Mouse (Mus musculus) layer of hippocampus, adult 18-20 months (tissue): ENCODE data around the gene Speg. TPM values are rescaled to one million over a fixed set of nuclear protein-coding genes. Genes with fewer than 3 reads are reported as not detected.

ENCODE experiments used
- DNase-seq, 2 experiments: peaks; one replicate each; pipeline ENCODE4 v3.0.0; 2022; ENCODE audit warnings: low spot score in 2 of 2
- long read RNA-seq: library from polyadenylated mRNA; stranded (forward); transcript quantifications from one replicate; pipeline ENCODE4 v2.0.0, GENCODE M21; 2021
- total RNA-seq, 2 experiments: library from RNA; stranded (reverse); gene quantifications; 2 replicates each; pipeline ENCODE4 v1.2.3; 2021

Gene Speg
- total RNA-seq = 100 to 1,000 TPM; 168 to 178 TPM
- long read RNA-seq, transcript Speg-204 (5 exons, 833 nt) = major isoform, 5 of 112 reads
- long read RNA-seq, partial matches to known transcripts = 46 of 112 reads
- long read RNA-seq, other reads (novel, unspliced or antisense) = 60 of 112 reads

DNA sequence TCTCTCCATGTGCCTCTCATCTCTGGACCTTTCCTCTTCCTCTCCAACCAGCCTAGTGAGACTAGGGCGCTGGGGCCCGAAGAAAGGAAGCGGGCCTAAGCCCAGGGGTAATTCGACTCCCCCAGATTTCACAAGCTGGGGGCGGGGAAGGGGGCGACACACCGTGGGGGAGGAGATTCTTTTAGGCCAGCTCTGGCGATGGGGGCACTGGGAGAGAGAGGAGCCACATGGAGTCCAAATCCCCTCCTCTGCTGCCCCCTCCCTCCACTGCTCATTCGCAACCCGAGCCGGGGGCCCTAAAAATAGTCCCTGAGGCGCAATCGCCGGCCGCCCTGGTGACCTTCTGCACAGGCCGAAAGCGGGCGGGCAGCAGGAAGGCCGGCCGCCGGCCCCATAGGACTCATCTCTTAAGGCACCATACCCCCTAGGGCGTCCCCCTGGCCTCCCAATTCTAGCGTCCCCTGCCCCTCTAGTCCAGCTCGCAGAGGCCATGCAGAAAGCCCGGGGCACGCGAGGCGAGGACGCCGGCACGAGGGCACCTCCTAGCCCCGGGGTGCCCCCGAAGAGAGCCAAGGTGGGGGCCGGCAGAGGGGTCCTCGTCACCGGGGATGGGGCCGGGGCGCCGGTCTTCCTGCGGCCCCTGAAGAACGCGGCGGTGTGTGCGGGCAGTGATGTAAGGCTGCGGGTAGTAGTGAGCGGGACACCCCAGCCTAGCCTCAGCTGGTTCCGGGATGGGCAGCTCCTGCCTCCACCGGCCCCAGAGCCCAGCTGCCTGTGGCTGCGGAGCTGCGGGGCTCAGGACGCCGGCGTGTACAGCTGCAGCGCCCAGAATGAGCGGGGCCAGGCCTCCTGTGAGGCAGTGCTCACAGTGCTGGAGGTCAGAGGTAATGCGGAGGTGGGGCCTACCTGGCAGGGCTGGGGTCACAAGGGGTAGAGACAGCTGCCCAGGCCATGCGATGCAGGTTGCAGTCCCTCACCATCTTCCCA is at the start of gene Speg:
Speg (plus strand) TSS at position 348 of the 987 bp plus-strand sequence.
- no peak for DNase-seq

DNA sequence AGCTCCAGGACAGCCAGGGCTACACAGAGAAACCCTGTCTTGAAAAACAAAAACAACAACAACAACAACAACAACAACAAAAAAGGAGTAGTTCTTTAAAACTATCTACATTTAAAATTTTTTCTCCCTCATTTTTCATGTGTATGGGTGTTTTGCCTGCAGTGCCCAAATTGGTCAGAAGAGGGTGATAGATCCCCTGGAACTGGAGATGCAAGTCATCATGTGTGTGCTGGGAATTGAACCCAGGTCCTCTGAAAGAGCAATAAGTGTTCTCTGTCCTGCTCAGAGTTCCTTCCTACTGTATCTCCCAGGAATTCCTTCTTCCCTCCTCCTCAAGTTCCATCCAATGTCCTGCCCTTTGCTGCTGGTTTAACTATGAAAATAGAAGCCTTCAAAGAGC is 47.6 kb upstream of the Speg start:
- DNase-seq = no peak

DNA sequence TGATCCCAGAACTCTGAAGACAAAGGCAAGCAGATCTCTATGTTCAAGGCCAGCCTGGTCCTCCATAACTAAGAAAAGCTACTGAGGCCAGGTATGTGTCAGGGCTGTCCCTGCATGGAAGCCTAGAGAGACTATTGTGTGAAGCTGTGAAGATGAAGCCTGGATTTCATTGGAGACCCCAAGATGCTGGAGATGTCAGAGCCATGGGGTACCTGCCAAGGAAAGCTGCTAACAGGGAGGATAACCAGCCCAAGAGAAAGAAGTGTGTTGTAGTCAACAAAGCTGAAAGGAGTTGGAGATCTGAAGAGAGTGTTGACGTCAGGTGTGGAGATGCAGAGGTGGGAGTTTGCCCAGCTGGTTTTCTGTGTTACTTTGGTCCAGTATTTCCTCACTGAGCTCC is 43.8 kb upstream of the Speg start:
- no peak for DNase-seq

DNA sequence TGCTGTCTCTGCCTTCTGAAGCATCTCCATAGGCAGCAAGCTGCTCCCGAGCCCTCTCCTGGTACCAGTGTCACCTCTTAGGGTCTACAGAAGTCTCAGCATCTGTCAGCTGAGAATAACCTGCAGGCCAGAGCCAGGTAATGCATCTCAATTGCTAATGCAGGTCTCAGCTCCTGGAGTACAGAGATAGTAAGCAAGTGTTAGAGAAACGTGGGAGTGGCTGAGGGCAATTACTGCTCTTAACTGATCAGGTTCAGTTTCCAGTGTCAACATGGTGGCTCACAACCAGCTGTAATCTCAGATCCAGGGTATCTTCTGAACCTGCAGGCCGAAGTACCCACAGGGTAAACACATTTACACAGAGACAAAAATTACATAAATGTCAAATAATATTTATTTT is 38.6 kb upstream of the Speg start:
- no peak for DNase-seq

GRCm38 (mm10) chr1:75337097-75337496 is 38.0 kb upstream of the Speg start:
- DNase-seq = no peak

DNA sequence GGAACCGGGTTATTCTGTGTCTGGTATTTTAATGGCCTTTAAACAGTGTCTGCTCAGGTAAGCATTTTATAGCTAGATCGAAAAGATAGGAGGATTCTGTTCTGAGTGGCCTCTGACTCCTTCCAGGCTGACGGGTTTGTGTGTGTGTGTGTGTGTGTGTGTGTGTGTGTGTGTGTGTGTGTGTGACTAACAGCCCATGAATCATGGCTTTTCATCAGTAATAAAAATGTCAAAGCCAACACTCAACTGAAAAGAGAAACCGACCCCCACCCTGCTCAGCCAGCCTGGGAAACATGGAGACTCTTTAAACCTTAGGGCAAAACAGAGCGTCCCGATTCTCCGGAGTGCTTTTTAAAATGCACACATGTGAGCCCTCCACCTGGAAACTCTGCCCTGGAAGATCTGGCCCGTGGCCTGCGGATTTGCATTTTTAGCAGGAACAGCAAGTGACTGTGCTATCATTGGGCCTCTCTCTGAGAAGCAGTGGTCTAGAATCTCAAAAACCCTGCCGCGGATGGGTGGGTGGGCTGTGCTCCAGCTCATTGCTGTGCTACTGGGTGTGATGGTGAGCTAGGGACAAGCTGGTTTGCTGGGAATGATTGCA is 36.9 kb upstream of the Speg start:
- DNase-seq = no peak

GRCm38 (mm10) chr1:75339337-75339736 is 35.8 kb upstream of the Speg start:
- DNase-seq = peak in 1 of 2 experiments; percentile 70

GRCm38 (mm10) chr1:75340519-75340918 is 34.6 kb upstream of the Speg start:
- DNase-seq = no peak

GRCm38 (mm10) chr1:75342874-75343416 is 32.2 kb upstream of the Speg start:
- DNase-seq = peak; percentile 53 to 90

- DNase-seq = no peak
Observed at GRCm38 (mm10) chr1:75344291-75345035, 30.6 kb upstream of the Speg start.

GRCm38 (mm10) chr1:75345036-75345935 is 29.8 kb upstream of the Speg start:
- DNase-seq = no peak

GRCm38 (mm10) chr1:75347279-75347678 is 27.8 kb upstream of the Speg start:
- no peak for DNase-seq

DNA sequence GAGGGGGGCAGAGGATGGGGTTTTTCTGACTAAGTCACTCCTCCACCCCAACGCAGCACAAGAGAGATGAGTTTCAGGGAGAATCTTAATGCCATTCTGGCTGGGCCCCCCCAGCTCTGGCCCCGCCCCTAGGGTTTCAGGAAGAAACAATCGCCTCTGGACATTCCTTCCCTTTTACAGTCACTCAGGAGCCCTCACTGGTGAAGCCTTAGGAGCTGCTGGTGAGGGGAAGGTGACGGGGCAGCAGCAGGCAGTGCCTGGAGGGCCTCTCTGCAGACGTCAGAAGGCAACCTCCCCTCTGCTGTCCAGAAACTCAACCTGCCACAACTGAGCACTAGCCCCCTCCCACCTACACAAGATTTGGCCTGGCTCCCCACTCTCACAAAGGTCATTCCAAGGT is 25.8 kb upstream of the Speg start:
- DNase-seq = no peak

- DNase-seq = peak in 1 of 2 experiments; percentile 24
Observed at GRCm38 (mm10) chr1:75357261-75357660, 17.8 kb upstream of the Speg start.

GRCm38 (mm10) chr1:75358009-75358408 is 17.1 kb upstream of the Speg start:
- peak in 1 of 2 experiments; percentile 28 for DNase-seq

DNA sequence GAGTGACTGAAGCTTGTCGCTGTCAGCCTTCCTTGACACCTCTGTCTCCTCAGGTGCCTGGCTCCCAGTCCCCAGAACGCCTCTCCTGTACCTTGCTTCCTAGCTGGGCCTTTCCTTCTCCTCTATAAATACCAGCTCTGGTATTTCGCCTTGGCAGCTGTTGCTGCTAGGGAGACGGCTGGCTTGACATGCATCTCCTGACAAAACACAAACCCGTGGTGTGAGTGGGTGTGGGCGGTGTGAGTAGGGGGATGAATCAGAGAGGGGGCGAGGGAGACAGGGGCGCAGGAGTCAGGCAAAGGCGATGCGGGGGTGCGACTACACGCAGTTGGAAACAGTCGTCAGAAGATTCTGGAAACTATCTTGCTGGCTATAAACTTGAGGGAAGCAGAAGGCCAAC is 15.8 kb upstream of the Speg start:
- DNase-seq = peak in 1 of 2 experiments; percentile 27

GRCm38 (mm10) chr1:75360112-75361031 is 14.7 kb upstream of the Speg start, which contains the start of gene Des:
Gene Des (plus strand): TSS chr1:75360329.
- DNase-seq = no peak

- no peak for DNase-seq
Observed at GRCm38 (mm10) chr1:75361123-75361522, 14.0 kb upstream of the Speg start.

- no peak for DNase-seq
Observed at GRCm38 (mm10) chr1:75361750-75362149, 13.3 kb upstream of the Speg start.
